Mouse (Mus musculus): ENCODE measurements at regions not wholly inside any gene's neighbourhood (a gene's known extent, or its start where the extent isn't known, plus 50 kb on each side); places are given as distances from the start of the nearest gene placed in this dataset.

DNA sequence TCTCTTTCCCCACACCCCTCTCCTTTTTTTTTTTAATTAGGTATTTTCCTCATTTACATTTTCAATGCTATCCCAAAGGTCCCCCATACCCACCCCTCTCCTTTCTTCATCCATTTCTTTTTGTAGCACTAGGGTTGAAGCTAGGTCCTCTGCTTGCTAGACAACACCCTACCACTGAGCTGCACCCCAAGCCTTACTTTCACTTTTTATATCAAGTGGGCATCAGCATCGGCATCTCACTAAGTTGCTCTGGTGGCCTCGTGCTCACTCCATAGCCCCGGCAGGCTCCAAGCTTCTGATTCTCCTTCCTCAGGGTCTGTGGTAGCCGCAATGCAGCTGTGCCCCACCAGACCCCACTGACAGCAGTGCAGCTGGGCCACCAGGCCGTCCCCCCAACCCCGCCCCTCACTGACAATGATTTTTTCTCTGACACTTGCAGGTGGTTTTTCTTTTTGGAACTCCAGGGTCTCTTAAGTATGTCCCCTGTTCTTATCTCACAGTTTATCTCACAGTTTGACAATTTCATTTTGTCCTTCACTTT, 77.5 kb downstream of the Nufip1 start:
- no peak for DNase-seq (ENCODE audit: low spot score in 2 of 2)

DNA sequence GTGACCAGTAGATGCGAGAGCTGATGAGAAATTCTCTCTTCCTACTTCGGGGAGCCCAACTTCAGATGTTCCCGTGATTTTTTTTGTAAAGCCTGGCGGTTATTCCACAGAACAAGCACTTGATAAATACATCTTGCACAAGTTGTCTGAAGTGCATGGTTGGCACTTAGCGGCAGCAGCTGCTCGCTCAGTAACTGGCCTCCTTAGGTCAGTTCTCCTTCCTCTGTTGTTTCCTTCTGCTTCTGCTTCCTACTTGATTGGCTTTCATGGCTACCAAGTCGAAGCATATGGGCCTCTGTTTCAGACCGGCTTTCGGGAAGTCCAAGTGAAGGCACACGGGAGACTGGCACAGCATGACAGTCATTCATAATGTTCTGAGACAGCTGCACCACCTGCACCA, 84.6 kb downstream of the Nufip1 start:
- no peak for DNase-seq (ENCODE audit: low spot score in 2 of 2)

DNA sequence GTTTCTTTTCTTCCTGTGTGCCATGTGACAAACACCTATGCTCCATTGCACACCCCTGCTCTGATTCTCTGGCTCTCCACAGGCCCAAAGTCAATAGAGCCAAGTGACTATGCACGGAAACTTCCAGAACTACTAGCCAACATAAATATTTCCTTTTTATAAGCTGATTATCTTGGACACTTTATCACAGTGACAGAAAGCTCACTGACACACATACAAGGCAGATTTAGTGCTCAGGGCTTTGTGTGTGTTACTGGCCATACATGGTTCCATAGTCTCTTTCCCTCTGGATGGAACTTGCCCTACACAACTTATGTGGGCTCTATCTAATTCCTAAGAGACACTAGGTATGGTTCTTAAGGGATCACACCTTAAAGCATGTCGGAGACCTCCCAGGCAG, 86.7 kb downstream of the Nufip1 start:
- no peak for DNase-seq (ENCODE audit: low spot score in 2 of 2)

DNA sequence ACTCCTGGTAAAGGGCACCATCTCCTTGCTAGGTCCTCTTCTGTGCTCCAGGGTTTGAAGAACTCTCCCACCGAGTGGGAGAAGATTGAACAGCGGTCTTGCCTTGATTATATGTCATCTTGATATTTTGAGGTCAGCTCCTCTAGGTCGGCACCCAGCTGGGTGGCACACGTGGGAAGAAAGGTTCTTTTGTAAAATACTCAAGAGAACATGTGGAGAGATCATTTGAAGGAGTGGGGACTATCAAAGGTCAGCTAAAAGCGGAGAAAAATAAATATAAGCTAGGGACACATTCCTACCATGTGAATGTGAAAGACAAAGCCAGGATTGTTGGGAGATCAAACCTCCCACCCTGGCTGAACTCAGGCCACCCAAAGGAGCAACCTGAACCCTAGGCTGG, 87.7 kb downstream of the Nufip1 start:
- DNase-seq (ENCODE audit: low spot score in 2 of 2): no peak

DNA sequence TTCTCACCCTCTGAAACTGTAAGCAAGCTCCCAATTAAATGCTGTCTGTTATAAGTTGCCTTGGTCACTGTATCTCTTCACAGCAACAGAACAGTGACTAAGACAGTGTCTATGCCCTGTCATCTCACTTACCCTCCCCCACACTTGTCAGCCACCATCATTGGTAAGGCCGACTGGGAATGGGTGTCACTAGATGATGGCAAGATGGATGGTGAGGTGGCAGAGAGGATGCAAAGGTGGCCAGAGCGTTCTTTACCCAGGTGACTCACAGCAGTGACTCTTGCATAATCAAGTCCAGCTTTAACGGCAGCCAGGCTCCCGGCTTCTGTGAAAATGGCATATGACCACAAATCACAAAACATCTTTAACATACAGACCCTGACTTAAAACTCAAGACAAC, 91.9 kb downstream of the Nufip1 start:
- DNase-seq (ENCODE audit: low spot score in 2 of 2): no peak

DNA sequence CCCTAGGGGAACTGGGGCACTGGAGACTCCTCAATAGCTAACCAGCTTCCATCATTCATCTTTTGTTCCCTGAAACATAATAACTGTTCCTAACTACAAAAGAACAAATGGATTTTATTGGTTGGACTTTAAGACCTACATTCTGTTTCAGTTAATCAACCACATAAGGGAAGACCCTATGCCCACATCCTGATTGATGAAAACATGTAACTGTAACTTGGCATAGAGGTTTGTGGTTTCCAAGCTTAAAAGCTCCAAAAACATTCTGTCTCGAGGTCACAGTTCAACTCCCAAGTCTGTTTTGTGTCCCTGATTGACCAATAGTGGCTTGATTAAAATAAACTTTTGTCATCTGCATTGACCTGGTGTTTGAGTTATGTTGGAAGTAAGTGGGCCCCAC, 92.4 kb downstream of the Nufip1 start:
- DNase-seq (ENCODE audit: low spot score in 2 of 2): no peak

DNA sequence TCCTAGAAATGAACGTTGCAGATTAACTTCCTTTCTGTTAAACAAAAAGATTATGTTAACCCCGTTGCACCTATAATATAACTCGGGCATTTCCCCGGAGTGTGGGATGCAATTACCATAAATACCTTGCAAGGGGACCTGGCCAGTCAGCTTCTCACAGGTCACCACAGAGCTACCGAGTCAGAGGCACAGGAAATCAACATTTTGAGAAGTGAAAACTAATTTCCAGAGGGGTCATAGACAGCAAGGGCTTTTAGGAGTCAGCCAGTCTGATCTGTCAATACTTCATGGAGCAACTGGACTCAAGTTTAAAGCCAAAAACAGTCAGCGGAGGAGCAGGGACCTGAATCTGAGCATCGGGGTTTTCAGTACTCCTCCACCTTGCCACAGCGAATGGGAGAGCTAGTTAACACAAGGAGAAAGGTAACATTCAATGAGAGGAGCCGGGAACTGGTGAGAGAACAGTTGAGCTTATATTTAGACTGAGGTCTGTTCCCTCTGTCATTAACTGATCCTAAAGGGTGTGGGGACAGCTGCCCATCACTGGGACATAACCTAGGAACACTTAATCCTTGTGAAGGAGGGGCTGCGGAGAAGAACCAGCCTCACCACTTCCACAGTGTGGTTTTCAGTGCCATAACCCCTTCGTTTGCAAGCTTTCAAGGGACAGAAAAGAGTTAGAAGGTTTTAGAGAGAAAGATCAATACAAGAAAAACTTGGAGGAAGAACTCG, 105.9 kb downstream of the Nufip1 start:
- DNase-seq (ENCODE audit: low spot score in 2 of 2): no peak

DNA sequence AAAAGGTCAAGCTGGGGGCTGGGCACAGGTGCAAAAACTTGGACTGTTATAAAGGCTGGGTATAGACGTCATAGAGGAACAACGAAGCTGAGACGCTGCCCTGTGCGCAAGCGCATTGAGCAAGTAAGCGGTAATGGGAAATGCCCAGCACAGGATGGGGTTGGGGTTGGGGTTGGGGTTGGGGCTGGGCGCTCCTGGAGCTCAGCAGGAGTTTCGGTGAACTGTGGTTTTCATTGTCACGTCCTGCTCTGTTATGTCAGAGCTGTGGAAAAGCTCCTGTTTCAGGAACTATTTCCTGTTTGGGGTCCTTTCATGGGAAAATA, 106.4 kb downstream of the Nufip1 start:
- DNase-seq (ENCODE audit: low spot score in 2 of 2): no peak

DNA sequence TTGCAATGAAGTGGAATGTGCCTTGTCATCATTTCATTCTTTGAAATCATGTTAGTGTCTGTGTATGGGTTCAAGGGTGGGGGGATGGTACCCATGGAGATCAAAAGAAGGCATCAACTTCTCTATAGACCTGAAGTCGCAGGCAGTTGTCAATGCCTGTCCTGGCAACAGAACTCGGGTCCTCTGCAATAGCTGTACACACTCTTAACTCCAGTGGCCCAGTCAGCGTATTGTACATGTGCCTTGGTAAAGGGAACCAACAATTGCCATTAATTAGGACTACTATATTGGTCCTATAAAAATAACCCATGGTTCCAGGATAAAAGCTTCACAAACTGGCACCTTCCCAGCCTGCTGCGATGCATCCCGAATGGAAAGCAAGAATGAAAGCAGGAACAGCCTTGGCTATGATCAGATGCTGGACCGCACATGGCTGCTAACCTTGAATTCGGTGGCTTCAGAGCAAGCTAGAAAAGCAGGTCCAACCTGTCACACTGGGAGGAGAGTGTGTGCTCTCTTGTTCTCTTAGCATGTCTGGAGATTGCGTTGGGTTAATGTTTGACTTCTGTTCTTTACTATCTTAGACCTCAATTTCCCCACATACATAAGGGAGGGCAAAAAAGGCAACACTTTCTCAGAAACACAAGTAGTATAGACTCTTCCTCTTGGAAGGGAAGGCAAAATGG, 107.0 kb downstream of the Nufip1 start:
- no peak for DNase-seq (ENCODE audit: low spot score in 2 of 2)

DNA sequence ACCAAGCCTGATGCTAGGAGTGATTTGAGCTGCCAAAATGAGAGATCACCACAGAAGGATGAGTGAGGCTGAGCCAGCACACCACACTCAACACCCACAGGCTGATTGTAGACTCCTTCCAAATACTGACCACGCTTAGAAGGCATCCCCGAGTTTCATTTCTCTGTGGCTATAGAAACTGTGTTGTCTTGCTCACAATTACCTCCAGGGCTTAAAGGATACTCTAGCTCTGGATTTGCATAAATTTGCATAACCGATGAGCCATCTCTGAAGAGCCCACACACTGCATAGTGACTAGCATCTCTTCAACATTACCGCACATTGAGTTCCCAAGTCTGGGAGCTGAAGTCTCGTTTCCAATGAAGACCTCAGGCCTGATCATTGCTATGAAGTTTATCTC, 110.3 kb downstream of the Nufip1 start:
- DNase-seq (ENCODE audit: low spot score in 2 of 2): no peak

DNA sequence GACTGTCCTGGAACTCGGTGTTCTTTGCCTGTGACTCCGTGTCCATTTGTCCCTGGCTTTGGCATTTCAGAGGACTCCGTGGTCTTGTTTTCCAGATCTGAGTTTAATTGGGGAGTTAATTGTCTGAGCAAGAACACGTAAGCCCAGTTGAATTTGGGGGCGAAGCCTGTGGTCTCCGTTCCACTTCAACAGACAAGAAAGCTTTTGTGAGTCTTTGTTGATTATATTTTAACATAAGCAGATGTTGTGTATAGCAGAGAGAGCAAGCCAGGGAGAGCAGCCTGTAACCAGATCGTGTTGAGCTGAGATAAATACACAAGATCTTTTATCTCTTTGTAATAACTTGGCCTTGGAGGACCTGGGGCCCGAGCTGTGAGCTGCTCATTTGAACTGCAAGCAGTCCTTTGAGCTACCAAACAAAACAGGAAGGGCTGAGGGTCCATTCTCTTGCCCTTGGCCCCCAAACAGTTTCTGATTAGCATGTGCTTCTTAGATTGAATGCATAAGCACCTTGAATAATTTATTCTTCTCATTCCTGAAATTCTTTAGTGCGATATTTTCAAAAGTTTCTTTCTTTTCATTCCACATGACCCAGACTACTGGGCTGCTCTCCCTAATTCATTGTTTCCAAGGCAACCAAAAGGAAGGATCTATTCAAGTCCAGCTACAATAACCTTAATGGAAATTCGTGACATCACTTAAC, 111.1 kb downstream of the Nufip1 start:
- DNase-seq (ENCODE audit: low spot score in 2 of 2): peak in 1 of 2 experiments; percentile 8

DNA sequence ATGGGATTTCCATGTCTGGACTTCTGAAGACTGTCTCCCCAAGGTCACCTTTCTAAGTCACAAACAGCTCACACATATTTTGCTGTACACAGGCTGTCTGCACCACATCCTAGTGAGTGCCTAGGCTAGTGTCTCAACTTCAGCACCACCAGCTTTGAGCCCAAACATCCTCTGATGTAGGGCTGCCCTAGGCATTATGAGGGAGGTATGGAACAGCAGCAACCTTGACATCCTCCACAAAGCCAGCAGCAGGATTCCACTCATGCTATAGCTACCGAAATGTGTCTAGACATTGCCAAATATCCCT, 111.6 kb downstream of the Nufip1 start:
- DNase-seq (ENCODE audit: low spot score in 2 of 2): no peak

DNA sequence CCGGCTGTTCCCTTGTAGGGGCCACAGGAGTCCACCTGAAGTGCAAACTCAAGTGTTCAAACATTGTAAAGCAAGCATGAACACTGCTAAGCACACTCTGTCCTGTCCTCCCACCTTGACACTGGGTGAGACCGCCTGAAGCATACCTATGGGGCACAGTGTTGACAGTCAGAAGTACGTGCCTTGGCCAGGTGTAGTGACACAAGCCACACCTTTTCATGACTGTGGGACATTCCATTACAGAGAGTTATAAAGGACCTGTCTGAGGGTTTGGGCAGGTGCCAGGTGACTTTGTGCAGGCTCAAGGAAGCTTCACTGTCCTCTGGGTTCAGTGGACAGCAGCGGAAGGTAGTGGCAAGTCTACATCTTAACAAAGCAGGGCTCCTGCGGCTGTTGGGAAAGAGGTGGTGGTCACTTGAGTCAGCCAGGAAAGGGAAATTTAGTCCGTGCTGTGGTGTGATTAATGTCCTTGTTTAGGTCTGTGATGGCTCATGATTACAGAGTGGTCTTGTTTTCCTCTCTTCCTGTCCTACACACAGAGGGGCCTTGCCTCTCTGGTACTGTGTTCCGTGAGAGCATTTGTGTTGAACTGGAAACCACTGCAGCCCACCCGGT, 112.5 kb downstream of the Nufip1 start:
- DNase-seq (ENCODE audit: low spot score in 2 of 2): no peak

DNA sequence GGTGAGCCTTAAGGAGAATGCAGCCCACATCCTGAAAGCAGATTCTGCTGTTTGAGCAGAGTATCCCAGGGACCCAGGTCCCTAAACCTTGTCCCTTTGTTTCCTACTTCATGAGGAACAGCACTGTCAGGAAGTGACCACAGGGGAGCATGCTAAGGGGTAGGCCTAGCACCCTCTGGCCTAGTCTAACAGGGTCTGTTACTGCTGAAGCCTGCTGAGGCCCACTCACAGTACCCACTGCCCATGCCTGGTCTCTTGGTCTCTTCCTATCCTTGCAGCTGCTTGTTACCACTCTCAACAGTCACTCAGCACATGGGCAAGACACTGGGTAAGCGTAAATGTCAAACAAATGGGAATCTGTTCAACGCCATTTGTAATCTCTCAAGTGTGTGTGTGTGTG, 113.2 kb downstream of the Nufip1 start:
- DNase-seq (ENCODE audit: low spot score in 2 of 2): no peak

DNA sequence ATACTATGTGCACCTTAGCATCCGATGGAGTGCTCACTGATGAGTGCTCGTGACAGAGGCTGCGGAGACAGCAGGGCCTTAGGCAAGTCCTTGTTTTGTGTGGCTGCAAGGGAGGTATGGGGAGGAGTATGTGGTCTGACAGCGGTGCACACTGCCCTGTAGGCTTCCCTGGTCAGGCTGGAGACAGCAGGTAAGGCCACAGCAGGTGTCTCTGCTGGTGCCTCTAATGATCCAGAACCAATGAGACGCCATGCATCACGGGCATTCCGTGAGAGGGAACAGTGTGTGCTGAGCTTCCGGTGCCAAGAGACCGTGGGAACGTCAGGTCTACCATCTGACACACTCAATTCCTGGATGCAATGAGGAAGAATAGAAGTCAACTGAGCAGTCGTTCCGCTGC, 114.8 kb downstream of the Nufip1 start:
- DNase-seq (ENCODE audit: low spot score in 2 of 2): no peak

DNA sequence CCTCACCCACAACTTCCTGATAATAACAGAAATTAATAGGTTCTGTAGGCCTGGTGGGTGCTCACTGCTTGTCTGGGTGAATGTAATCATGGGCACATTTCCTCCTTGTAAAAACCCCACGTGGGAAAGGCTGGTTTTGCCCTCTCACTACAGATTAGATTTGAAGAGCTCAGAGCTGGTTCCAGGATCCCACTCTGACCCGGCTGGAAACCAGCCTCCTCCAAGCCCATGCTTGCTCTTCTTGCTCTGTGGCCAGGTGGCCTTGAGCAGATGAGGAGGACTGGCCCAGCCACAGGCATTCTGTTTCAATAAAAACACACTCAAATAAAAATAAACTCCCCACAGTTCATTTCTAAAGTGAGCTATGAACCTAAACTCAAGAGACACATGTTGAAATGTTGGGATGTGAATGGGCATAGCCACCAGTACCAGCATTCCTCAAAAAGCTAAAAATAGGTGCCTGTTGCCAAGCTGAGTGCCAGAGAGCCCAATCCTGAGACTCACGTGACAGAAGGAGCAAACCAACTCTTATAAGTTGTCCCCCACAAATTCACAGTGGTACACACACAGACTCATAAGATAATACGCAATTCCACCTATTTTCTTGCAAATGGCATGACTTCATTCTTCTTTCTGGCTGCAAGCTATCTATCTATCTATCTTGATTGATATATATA, 116.1 kb downstream of the Nufip1 start:
- no peak for DNase-seq (ENCODE audit: low spot score in 2 of 2)

DNA sequence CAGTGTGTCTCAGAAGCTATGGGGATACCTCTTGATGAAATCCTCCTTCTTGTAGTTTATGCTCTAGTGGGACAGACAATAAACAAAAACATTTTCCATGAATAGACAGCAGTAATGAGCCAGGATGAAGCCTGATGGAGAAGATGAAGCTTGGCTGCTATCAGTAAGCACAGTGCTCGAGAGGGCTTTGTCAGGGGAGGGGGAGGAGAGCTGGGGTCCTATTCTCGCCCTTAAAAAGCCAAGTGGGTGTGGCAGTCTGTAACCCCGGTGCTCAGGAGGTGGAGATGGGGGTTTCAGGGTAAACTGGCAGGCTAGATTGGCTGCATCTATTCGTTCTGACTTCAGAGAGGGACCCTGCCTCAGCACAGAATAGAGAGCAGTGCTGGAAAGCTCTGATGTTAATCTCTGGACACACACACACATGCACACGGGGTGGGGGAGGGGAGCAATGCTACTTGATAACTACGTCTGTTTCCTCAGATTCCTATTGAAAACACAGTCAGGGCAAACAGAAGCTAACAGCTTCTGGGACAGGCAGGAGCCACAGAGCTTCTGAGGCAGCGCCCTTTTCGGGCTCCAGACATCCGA, 118.4 kb downstream of the Nufip1 start:
- no peak for DNase-seq (ENCODE audit: low spot score in 2 of 2)

DNA sequence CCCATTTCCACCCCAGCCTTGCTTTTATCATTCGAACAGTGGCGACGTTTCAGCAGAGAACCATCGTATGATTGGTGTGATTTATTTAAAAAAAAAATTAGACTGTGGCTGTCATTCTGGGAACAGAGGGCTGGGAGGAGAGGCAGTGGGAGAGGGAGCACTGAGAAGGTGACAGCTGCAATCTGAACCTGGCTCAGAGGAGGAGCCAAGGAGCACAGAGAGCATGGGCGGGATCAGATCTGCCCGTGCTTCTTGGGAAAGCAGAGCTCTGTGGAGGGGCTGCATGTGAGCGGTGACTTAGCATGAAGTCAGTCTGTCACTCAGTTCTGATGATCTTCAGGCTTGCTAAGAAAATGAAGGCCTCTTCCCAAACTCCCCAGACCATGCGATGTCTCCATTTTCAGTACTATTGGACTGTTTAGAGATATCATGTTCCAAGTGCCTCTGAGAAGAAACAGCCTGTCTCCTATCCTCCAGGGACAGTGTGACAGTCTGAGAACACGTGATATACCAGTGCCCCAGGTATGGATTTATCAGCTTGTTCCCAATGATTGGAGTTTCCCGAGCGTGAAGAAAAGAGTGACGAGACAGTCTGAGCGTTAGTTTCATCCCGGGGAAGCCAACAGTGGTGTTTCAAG, 129.3 kb downstream of the Nufip1 start:
- no peak for DNase-seq (ENCODE audit: low spot score in 2 of 2)

DNA sequence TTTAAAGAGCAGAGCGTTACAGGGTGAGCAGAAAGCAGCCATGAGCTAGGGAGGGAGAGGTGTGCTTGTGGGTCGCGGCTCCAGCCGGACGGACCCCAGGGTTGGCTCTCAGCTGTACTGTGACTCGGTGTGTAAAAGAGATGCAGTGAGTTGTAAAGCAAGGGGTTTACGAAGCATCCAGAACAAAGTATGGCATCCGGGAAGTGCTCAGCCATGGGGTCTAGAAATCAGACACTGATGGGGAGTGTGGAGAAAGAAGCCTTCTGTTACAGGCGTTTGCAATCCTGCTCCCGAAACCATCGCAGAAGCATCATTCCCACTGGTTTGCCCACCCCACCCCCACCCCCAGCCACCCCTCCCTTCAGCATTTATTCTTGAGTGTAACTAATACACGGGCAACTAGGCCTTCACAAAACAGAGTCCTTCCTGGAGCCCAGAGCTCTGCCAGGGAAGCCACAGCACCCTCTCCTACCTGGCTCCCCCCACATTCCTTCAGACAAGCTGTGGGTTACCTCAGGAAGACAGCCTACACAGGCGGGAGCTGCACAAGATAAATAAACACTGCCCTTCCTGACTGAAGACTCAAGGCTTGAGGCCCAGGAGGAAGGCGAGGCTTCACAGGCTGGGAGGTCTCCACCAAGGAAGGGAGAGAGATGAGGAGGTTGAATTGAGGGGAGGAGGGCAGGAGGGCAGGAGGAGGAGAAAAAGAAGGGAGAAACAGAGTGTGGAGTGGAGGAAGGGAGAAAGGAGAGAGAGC, 133.1 kb downstream of the Nufip1 start:
- DNase-seq (ENCODE audit: low spot score in 2 of 2): no peak

Data from layer of hippocampus, adult 8-10 months (tissue).